Mouse (Mus musculus): ENCODE results near the gene Sptlc2.

DNA sequence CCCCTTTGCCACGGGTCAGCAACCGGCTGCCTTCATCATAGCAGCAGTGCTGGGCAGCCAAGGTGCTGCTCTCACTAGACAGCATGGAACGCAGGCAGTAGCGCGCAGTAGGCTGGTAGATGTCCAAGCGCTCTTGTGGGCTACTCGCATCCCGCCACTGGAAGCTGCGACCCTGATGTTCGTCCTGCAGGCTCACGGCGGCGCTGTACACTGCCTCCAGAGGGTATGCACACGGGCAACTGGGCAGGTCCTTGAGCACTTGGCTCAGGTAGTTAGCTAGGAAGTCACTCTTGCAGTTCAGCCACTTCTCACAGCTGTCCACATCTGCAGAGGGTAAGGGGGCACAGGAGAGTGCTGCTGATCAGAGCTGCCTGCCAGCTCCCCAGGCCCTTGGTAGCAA is 108.3 kb downstream of the Sptlc2 start:
- TF ChIP-seq CTCF (IDR thresholded peaks at IDR 0.05; ENCODE audit: low read depth, low read length) = no peak
- TF ChIP-seq POLR2A (IDR thresholded peaks at IDR 0.05; ENCODE audit: extremely low read depth, insufficient read depth, low read length) = no peak

Data from liver, adult 2 months (tissue).